Mouse (Mus musculus) liver, embryonic 14.5 days (tissue): ENCODE results near the gene Kif1a. TPM values are rescaled to one million over a fixed set of nuclear protein-coding genes. Genes with fewer than 3 reads are reported as not detected.

Experiments
- ATAC-seq: fragments of 200-750 bp; cut with Nextera tagmentation; 2 replicates; pipeline ENCODE4 v1.8.0; 2017; ENCODE audit warnings: moderate number of reproducible peaks, mild to moderate bottlenecking, moderate library complexity; ENCODE audit not compliant: insufficient read depth
- DNase-seq, 3 experiments: peaks; one replicate each; pipeline ENCODE4 v3.0.0-alpha.2; 2012 to 2013; ENCODE audit warnings: low read depth in 3 of 3, low spot score in 3 of 3
- H3K27ac ChIP-seq: fragments of 300-500 bp; sonication (generic); 2 replicates; pipeline ENCODE4 v1.5.1; 2014; ENCODE audit warnings: moderate library complexity, mild to moderate bottlenecking, control low read depth, inconsistent platforms
- H3K27me3 ChIP-seq: fragments of 300-500 bp; sonication (generic); 2 replicates; pipeline ENCODE4 v1.6.1; 2014; ENCODE audit warnings: mild to moderate bottlenecking, low read length, moderate library complexity; ENCODE audit not compliant: control insufficient read depth, insufficient read depth
- H3K36me3 ChIP-seq: fragments of 300-500 bp; sonication (generic); replicated peaks from 2 replicates; pipeline ENCODE4 v1.6.1; 2014; ENCODE audit warnings: low read depth; ENCODE audit not compliant: control insufficient read depth, insufficient read depth
- H3K4me1 ChIP-seq, 2 experiments: fragments of 200-500 bp in 1 of 2; fragments of 300-500 bp in 1 of 2; sonication (generic) in 1 of 2; replicated peaks; 2 replicates each; pipeline ENCODE4 v1.6.1; 2012 to 2014; ENCODE audit warnings: antibody characterized with exemption in 1 of 2, inconsistent platforms in 1 of 2, low read length in 1 of 2; ENCODE audit not compliant: control insufficient read depth in 2 of 2, insufficient read depth in 2 of 2
- H3K4me2 ChIP-seq: fragments of 300-500 bp; sonication (generic); 2 replicates; pipeline ENCODE4 v1.6.1; 2014; ENCODE audit warnings: low read depth, mild to moderate bottlenecking, control low read depth, moderate library complexity
- H3K4me3 ChIP-seq, 2 experiments: fragments of 200-500 bp in 1 of 2; fragments of 300-500 bp in 1 of 2; sonication (generic) in 1 of 2; 2 replicates each; pipeline ENCODE4 v1.5.1; 2012 to 2014; ENCODE audit warnings: low read depth in 2 of 2, low read length in 2 of 2, mild to moderate bottlenecking in 2 of 2, control low read depth in 1 of 2, inconsistent platforms in 1 of 2, moderate library complexity in 1 of 2; ENCODE audit not compliant: insufficient read depth in 1 of 2
- H3K9ac ChIP-seq: fragments of 300-500 bp; sonication (generic); replicated peaks from 2 replicates; pipeline ENCODE4 v1.6.1; 2014; ENCODE audit warnings: mild to moderate bottlenecking, control low read depth, moderate library complexity
- H3K9me3 ChIP-seq: fragments of 300-500 bp; sonication (generic); 2 replicates; pipeline ENCODE4 v1.6.1; 2016; ENCODE audit warnings: low read length, mixed read lengths; ENCODE audit not compliant: control insufficient read depth
- CTCF ChIP-seq: IDR thresholded peaks from 2 replicates; pipeline ENCODE4 v1.5.1; 2016; ENCODE audit warnings: antibody characterized with exemption, low read depth, control low read depth
- EP300 ChIP-seq: IDR thresholded peaks from 2 replicates; pipeline ENCODE4 v1.6.1; 2016; ENCODE audit warnings: antibody characterized with exemption, low read depth
- WGBS: fragments of 180-500 bp; shearing (Covaris S2); extraction: QIAGEN DNeasy Blood & Tissue Kit; methylation state at CpG from one replicate; pipeline ENCODE4 v1.1.7; 2014; ENCODE audit not compliant: insufficient replicate concordance; 5-methylcytosine and 5-hydroxymethylcytosine counted together
- polyA plus RNA-seq, 2 experiments: library from polyadenylated mRNA; depleted of rRNA in 1 of 2; stranded (reverse) in 1 of 2; unstranded in 1 of 2; fragments of >200 nt; fragmentation: Nextera tagmentation in 1 of 2; extraction: Ambion mirVana in 1 of 2; gene quantifications; 2 replicates each; pipeline versions ENCODE4 v1.2.1 to v1.2.3; 2012 to 2014

The Kif1a gene
- polyA plus RNA-seq, 2 experiments: 0.07 to 0.27 TPM

DNA sequence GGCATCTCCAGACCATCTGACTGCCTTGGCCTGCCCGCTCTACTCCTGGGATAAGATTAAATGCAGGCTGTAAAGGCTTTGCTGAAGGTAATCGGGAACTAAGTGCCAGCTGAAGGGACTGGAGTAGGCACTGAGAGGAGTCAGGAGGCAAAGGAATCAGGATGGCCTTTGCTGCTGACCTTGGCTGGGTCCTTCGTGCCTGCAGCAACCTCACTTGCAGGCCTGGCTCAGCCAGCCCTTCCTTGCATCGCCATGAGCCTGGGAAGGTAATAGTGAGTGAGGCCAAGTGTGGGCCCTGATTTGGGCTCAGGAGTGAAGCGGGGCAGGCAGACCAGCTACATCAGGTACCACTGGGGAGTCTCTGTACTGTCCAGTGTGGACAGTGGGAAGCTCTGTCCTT is 2.8 kb downstream of the Kif1a start:
- DNase-seq (no peak), ATAC-seq (no peak)
- Histone ChIP-seq H3K27ac (no peak overlapping the region), H3K4me3 (no peak overlapping the region), H3K9ac (no peak overlapping the region), H3K4me1 (no peaks in the 10 kb centered on the region), H3K4me2 (no peak overlapping the region), H3K9me3 (no peaks in the 10 kb centered on the region), H3K27me3 (peaks cover 44% of the 10 kb centered on the region), H3K36me3 (no peaks in the 10 kb centered on the region)
- TF ChIP-seq CTCF (no peak), EP300 (no peak)
- WGBS: 64% methylated on average over 5 of the region's 5 CpGs

DNA sequence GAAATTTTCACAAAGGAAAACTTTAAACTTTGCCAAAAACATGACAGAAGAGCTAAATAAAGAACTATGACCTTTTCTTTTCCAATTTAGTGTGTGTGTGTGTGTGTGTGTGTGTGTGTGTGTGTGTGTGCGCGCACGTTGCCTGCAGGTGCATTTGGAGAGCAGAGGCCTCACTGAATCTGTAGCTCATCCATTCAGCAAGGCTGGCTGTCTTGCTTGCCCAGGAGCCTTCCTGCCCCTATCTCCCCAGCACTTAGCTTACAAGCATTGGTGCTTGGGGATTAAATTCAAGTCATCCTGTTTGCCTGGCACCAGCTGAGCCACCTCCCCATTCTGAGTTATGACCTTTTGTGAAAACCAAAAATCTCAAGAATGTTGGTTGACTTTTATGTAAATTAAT is 9.2 kb downstream of the Kif1a start:
- no peaks in the 10 kb centered on the region for H3K4me1 ChIP-seq
- H3K27me3 ChIP-seq: no peaks in the 10 kb centered on the region
- TF ChIP-seq EP300: no peak
- no peak for TF ChIP-seq CTCF
- no peak for DNase-seq
- no peak for ATAC-seq
- no peaks in the 10 kb centered on the region for H3K36me3 ChIP-seq
- H3K27ac ChIP-seq: no peak overlapping the region
- H3K9me3 ChIP-seq: no peaks in the 10 kb centered on the region
- H3K4me2 ChIP-seq: no peak overlapping the region
- WGBS: 81% methylated on average over 3 of the region's 3 CpGs
- no peak overlapping the region for H3K9ac ChIP-seq
- H3K4me3 ChIP-seq: no peak overlapping the region

- Histone ChIP-seq H3K9me3 (no peaks in the 10 kb centered on the region), H3K36me3 (no peaks in the 10 kb centered on the region), H3K27ac (no peak overlapping the region), H3K9ac (no peak overlapping the region), H3K27me3 (no peaks in the 10 kb centered on the region), H3K4me1 (no peaks in the 10 kb centered on the region), H3K4me3 (no peak overlapping the region), H3K4me2 (no peak overlapping the region)
- no peak for TF ChIP-seq EP300
- TF ChIP-seq CTCF: no peak
- DNase-seq: no peak
- WGBS: 71% methylated on average over 6 of the region's 6 CpGs
- ATAC-seq: no peak
Measured at GRCm38 (mm10) chr1:93085136-93085535, 16.6 kb downstream of the Kif1a start.

DNA sequence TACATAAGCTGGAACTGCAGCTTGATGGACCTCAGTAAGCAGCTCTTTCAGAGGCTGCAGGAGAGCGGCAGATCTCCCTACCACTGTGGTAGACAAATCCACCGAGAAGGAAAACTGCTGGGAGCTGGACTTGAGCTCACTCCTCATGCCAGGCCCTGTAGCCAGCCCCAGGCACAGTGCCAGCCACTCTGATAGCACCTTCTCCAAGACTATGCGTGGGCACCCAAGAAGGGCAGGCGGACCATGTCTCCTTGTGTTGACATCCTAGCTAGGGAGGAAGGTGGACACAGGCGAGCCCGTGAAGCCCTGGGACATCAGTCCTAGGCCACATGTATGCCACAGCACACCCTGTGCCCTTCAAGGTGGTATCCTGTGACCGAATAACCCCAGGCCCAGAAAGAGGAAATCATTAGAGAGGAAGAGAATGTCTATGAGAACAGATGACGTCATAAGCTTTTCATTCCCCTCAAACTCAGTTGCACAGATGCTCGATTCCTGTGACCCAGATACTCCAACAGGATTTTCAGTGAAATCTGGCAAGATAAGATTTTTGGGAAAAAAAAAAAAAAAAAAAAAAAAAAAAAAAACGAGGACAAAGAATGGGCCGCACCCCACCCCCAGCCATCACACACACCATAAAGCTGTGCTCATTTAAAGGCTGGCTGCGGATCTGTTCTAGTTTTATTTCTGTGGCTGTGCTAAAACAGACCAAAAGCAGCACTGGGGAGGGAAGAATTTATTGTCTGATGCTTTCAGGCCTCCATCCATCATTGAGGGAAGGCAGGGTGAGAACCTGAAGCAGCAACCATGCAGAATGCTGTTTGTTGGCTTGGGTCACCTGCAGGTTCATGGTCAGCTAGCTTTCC is 18.1 kb downstream of the Kif1a start:
- Histone ChIP-seq H3K4me3 (no peak overlapping the region), H3K27ac (no peak overlapping the region), H3K9me3 (no peaks in the 10 kb centered on the region), H3K4me1 (no peaks in the 10 kb centered on the region), H3K36me3 (no peaks in the 10 kb centered on the region), H3K9ac (no peak overlapping the region), H3K27me3 (no peaks in the 10 kb centered on the region), H3K4me2 (no peak overlapping the region)
- 59% methylated on average over 12 of the region's 12 CpGs for WGBS
- no peak for TF ChIP-seq CTCF
- no peak for TF ChIP-seq EP300
- ATAC-seq (no peak), DNase-seq (no peak)

GRCm38 (mm10) chr1:93082121-93082520 is 19.6 kb downstream of the Kif1a start:
- DNase-seq: no peak

More at GRCm38 (mm10) chr1:93082121-93082520, 19.6 kb downstream of the Kif1a start:
- H3K27me3 ChIP-seq: no peaks in the 10 kb centered on the region
- ATAC-seq: no peak
- no peaks in the 10 kb centered on the region for H3K9me3 ChIP-seq
- H3K4me3 ChIP-seq: no peak overlapping the region
- no peak overlapping the region for H3K9ac ChIP-seq
- H3K4me1 ChIP-seq: no peaks in the 10 kb centered on the region
- H3K27ac ChIP-seq: no peak overlapping the region
- H3K36me3 ChIP-seq: no peaks in the 10 kb centered on the region
- H3K4me2 ChIP-seq: no peak overlapping the region
- WGBS: 72% methylated on average over 8 of the region's 8 CpGs
- TF ChIP-seq CTCF (no peak), EP300 (no peak)
